Mouse (Mus musculus): Measurements from ENCODE around the gene Itpr1.

Itpr1 gene

GRCm38 (mm10) chr6:108523956-108524616 lies 311.2 kb downstream of the Itpr1 start:
- peak in 1 of 2 experiments; percentile 28 for DNase-seq

DNA sequence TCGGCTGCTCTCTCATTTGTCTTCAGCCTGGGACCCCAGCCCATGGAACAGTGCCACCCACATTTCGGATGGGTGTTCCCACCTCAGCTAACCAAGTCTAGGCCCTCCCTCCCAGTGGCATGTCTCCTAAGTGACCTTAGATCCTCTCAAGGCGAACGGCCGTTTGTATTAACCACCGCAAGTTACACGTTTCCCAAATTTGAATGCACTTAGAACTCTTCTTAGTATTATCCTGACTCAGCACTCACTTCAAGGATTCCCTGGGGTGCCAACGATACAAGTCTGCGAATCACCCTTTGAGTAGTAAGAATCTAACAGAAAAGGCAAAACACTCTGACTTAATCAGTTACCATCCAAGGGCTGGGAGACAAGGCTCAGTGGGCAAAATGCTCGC lies 311.7 kb downstream of the Itpr1 start:
- DNase-seq: no peak

DNA sequence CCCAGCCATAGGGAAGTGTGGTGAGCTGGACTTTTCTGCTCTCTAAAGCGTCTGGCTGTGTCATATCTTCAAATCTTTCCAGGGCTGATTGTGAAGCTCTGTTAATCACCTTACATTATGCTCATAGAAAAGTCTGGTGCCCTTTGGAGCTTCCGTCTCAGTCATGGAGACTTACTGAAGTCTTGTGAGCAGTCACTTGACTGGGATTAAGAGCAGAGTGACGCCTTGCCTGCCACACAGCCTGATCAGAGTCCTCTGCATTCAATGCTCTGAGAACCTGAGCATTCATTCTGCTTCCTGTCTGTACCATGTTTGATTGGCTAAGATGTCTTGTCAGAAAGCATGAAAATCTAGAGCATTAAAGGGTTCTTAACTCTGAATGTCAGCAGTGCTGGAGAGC lies 314.7 kb downstream of the Itpr1 start:
- no peak for DNase-seq

- no peak for DNase-seq
Observed at GRCm38 (mm10) chr6:108527993-108528392, 315.1 kb downstream of the Itpr1 start.

DNA sequence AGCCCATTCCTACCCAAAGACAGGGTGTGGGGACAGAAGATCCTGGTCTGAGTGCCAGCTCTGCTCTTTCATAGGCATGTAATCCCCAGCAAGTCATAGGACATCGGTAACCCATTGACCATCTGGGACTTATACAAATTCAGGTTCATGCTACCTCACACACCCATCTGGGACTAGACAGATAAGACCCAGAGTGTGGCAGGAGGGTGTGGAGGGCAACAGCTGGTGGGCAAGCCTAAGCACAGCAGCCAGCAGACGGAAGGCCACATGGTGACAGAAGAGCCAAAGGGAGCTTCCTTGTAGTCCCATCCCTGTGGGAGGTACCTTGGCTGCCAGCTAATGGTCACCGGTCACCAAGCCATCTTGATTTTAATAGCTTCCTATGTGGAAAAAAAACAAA lies 316.3 kb downstream of the Itpr1 start:
- DNase-seq: no peak

DNA sequence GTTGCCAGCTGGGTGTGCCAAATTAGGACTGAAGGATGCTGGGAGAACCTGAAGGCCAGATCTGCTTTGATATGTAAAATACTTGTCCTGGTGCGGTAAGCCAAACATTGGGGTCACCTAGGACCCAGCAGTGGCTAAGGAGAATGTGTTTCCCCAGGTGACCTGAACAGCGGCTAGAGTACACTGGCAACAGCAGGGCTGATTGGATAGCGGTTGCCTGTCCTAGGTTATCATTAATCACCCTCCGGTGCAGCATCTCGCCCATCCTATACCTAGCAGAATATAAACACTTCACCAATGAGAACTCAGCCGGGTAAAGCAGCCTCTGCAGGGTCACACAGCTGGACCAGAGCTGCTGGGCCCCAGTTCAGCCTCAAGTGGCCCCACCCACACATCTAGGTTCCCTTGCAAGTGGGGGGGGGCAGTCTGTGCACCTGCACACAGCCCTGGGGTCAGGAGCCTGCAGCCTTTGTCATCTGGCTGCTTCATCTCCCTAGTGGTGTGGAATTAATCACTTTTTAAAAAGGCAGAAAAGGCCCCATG lies 318.0 kb downstream of the Itpr1 start:
- no peak for DNase-seq

DNA sequence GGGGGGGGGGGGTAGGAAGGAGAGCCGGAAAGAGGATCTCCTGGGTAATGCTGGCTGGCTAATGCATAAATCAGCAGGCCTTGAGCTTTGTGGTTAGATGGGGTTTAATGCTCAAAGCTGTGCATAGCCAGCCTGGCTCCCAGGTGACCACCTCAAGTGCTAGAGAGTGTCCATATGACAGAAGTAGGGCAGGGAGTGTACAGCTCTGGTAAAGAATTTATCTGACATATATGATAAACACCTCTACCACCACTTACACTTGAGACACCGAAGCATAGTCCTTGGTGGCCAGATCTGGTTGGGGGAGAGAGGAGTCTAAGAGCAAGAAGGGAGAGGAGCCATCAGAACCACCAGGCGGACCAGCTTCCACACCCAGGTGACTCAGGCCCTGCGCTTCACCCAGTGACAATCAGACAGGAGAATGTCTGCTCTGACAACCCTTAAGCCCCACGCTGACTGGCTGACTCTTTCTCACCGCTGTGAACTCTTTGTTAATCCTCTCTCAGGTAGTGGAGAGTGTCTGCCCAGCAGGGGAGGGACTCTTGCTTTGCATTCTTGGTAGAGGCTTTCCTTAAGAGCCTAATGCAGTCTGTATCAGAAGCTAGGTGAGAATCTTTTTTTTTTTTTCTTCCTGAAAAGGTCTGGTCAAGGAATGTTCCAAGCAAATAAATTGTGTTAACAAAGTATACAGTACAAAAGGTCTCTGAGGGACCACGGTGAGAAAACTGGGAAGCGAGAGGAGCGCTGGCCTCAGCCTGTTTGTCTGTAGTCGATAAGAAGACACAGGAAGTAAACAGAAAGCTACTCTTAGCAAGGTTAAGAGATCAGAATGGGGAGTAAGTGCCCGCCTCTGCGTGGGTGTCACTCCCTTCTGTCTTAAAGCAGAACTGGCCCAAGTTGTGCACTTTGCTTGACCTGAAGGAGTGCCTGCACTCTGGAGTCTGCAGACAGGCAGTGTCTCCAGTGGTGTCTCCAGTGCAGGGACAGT lies 318.7 kb downstream of the Itpr1 start:
- DNase-seq: no peak

GRCm38 (mm10) chr6:108532486-108533179 lies 319.7 kb downstream of the Itpr1 start:
- no peak for DNase-seq

DNA sequence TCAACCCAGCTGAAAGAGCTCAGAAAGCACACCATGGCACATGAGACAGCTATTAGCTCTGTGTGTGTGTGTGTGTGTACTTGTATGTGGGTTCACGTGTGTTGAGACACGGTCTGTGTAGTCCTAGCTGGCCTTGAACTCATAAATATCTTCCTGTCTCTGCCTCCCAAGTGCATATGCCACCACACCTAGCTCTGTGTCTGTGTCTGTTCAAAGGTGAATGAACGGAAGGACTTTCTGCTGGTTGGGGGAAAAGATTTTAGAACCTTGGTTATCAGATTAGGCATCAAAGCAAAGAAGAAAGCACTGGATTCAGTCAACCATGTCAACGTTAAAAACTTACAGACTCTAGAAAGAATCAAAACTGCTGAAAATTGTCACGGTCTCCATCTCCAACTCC lies 321.2 kb downstream of the Itpr1 start:
- no peak for DNase-seq

DNA sequence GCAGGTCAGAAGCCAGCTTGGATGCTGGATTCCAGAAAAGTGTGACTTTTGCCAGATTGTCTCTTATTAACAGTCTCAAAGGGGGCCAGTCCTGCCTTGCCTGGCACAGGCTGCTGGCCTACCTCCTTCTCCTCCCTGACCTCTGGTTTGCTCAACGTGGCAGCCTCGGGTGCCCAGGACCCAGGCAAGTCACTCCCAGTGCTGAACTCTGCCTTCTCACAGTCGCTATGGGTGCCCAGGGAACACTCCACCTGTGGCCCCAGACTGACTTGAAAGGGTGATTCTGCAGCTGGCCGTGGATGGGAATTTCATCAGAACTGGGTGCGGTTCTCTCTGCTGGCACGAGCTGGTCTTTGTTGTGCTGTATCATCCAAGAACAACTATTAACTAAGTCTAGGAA lies 321.7 kb downstream of the Itpr1 start:
- no peak for DNase-seq

GRCm38 (mm10) chr6:108535309-108535708 lies 322.4 kb downstream of the Itpr1 start:
- DNase-seq: no peak

- no peak for DNase-seq
Observed at GRCm38 (mm10) chr6:108536546-108537317, 323.8 kb downstream of the Itpr1 start.

GRCm38 (mm10) chr6:108538406-108538805 lies 325.5 kb downstream of the Itpr1 start:
- DNase-seq: no peak

- no peak for DNase-seq
Observed at GRCm38 (mm10) chr6:108540441-108540840, 327.5 kb downstream of the Itpr1 start.

- no peak for DNase-seq
Observed at GRCm38 (mm10) chr6:108544917-108545316, 332.0 kb downstream of the Itpr1 start.

DNA sequence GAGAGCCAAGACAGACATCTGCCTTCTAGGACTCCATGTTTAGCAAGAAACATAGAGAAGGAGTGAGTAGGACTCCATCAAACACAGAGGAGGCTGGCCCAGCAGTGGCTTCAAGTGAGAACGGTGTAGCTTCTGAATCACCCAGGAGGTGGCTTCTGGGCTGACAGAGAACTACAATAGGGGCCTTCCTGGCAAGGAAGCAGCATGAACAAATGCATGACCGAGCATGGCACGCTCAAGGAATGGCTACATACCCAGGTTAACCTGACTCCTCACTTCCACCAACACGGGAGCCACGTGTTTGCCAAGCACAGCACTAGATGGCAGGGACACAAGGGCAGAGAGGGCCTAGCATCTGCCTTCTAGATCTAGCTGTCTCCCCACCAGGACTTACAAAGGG lies 332.6 kb downstream of the Itpr1 start:
- DNase-seq: no peak

- no peak for DNase-seq
Observed at GRCm38 (mm10) chr6:108548413-108548812, 335.5 kb downstream of the Itpr1 start.

DNA sequence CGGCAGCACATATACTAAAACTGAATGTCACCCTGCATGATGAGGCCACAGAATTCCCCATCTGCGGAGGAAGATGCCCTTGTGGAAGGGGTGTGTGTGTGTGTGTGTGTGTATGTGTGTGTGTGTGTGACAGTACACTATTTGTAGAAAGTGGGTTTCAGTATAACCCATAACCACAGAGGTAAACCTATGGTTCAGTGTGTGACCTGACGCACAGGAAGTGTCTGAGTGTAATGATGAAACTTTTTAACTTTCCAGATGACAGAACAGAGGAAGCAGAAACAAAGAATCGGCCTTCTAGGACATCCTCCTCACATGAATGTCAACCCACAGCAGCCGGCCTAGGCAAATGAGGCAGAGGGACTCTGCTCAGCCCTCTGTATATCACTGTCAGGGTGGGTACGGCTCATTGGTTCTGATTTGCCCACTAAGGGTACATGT lies 336.6 kb downstream of the Itpr1 start:
- no peak for DNase-seq

- no peak for DNase-seq
Observed at GRCm38 (mm10) chr6:108551725-108552620, 339.1 kb downstream of the Itpr1 start.

DNA sequence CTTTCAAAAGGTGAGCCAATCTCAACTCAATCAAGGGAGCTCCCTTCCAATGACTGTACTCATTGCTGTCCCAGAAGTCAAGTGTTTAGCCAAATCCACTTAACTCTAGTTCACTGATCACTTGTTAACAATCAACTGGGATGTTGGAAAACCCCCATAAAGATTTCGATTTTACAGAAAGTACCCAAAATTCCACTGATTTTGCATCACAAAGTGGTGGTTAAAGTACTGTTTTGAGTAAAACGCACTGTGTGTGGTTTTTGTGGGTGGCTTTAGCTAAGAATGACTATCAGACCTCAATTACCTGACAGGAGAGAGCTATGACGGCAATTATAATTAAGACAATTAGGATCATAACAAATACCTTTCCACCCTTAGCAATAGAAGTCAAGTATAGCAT lies 340.1 kb downstream of the Itpr1 start:
- no peak for DNase-seq

- DNase-seq: no peak
Observed at GRCm38 (mm10) chr6:108553536-108553935, 340.6 kb downstream of the Itpr1 start.
